Mouse (Mus musculus) G1E (cell line): ENCODE data around the gene Itih5.

Experiments
- CTCF ChIP-seq: IDR thresholded peaks from 2 replicates; pipeline ENCODE4 v1.5.1; 2012; ENCODE audit warnings: low read depth, low read length, inconsistent platforms, mixed read lengths
- GATA1 ChIP-seq: IDR thresholded peaks from 2 replicates; pipeline ENCODE4 v1.6.1; 2012; ENCODE audit warnings: borderline replicate concordance, low read length, inconsistent platforms, mixed read lengths
- GATA2 ChIP-seq: IDR thresholded peaks from 2 replicates; pipeline ENCODE4 v1.6.1; 2012; ENCODE audit warnings: low read depth, low read length, inconsistent platforms, borderline replicate concordance
- POLR2AphosphoS5 ChIP-seq: IDR thresholded peaks from 2 replicates; pipeline ENCODE4 v1.6.1; 2012; ENCODE audit warnings: low read depth, low read length, inconsistent platforms; ENCODE audit not compliant: insufficient replicate concordance
- TAL1 ChIP-seq: conservative IDR thresholded peaks from 2 replicates; pipeline ENCODE4 v1.6.1; 2012; ENCODE audit warnings: low read depth, low read length, inconsistent platforms, mixed read lengths

DNA sequence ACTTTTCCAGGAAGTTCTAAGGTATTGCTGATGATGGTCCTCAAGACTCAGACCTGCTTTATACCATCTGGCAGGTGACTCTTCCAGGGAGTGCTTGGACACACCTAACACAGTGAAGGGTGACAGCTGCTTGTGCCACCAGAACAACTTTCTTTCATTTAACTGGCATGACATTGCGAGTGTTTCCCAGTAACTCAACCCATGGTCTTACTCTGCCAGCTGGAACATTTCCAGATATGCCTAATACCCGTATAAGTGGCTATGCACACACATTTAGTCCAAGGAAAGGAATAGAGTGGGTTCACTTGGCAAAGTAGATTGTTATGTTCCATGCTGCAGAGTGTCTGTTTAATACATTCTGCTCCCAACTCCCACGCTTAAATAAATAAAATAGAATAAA lies 50.9 kb downstream of the Itih5 start:
- TF ChIP-seq CTCF (no peak), GATA2 (no peak), TAL1 (no peak), GATA1 (no peak), POLR2AphosphoS5 (no peak)
